Mouse (Mus musculus) mesoderm, embryonic 11.5 days (tissue): ENCODE measurements around the gene Syt7.

ENCODE experiments used
- DNase-seq: peaks from one replicate; pipeline ENCODE4 v3.0.0-alpha.2; 2012; ENCODE audit warnings: low read depth, low spot score

Gene Syt7

DNA sequence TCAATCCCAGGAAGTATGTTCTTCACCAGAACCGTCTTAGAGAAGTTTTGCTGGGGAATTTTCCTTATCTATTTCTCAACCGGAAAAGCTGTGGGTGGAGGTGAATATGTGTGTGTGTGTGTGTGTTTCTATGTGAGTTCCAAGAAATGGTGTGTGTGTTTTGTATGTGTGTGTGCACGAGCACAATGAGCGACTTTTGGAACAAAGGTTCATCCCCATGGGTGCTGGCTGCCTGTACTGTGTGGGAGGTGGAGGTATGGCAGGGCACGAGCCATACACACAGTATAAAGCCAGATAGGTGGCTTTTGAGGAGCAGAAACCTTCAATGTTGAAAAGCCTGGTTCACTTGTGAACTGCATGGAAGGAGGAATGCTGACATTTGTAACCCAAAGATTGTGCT lies 1.2 kb upstream of the Syt7 start:
- DNase-seq, result no peak

DNA sequence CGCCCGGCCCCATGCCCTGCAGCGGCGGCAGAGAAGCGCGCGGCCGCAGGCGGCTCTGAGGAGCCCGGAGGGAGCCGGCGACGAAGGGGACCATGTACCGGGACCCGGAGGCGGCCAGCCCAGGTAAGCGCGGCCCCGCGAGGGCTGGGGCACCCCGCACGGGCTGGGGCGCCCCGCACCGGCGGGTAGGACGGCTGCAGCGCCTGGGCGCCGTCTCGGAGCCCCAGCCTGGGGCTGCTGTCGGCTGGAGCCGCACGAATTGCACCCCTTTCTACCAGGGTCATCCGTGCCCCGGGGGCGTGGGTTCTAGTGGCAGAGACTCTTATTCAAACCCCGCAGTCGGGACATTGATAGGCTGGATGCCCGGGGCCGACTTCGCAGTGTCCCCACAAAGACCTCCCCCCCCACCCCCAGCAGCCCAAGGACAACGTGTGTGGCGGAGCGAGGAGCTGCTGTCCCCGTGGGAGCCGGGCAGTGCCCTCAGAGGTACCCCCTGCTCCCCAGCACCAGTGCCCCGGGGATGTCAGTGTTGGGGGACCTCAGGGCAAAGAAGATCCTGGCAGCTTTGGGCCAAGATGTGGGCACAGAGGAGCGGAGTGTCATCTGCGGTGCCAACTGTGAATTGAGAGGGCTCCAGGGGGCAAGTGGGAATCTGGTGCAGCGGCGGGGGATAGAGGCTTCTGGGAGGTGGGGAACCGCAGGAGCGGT lies 655 bp downstream of the Syt7 start:
- no peak for DNase-seq

DNA sequence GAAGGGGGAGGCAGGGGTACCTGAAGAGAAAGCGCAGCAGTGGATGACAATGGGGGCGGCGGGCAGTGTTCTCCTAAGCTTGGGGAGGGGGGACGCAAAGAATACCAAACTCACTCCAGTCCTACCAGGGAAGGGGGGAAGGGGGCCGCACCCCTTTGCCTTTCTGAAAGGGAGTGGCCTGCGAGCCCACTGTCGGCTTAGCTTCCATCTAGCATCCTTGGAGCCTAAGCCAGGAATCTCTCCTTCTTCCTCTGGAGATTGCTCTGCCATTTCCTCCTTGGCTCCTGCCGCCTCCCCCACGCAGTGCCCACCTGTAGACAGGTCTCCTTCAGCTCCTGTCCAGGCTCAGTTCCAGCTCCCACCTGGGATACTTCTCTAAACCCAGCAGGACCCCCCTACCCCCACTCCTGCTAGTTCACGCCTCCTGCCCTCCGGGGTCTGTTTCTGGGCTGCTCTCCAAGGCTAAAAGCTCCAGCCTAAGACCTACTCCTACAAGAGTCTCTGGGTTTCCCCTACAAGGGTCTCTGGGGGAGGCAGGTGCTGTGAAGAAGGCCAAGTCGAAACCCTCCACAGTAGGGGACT lies 1.3 kb downstream of the Syt7 start:
- DNase-seq, result no peak

DNA sequence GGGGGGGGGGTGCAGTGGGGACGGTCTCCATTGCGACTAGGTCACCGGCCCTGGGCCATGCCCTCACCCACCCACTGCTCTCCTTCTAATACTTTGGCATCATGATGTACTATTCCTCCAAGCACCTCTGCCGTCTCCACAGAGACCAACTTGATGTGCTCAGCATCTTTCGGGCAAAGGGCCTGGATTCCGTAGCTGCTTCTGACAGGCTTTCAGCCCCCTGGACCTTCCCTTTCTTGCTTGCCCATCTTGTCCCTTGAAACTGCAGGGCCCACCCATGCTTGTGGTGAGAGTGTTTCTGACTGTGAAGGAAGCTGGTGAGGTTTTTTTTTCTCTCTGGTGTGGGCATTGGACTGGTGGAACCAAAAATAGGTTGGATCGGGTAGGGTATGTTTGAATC lies 2.1 kb downstream of the Syt7 start:
- no peak for DNase-seq

- peak; percentile 38 for DNase-seq
Observed at GRCm38 (mm10) chr19:10391995-10392394, 3.1 kb downstream of the Syt7 start.

GRCm38 (mm10) chr19:10393471-10393870 lies 4.6 kb downstream of the Syt7 start:
- no peak for DNase-seq

DNA sequence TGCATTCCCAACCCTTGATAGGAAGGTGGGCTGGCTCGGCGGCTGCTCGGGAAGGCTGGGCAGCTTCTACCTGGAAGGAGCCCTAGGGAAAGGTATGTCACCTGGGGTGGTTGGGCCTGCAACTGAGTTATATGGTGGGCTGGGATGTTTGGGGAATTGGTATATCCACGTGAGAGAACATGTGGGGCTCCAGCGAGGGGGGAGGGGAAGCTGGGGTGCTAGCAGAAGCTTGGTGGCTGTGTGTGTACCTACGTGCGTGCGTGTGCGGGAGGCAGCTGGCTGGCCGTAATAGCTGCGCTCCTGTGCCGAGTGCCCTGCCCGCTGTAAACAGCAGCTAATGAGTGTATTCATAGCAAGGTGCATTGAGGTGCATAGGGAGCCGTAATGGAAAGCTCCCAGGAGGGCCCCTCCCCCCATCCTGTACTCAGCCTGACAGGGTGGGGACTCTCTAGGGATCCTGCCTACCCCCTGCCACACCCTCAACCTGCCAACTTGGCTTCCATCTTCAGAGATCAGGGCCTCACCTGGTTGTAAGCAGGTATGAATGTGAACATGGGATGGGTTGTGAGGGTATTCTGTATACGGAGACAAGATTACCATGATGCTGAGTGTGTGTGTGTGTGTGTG lies 5.1 kb downstream of the Syt7 start:
- DNase-seq, result no peak

GRCm38 (mm10) chr19:10395174-10395573 lies 6.3 kb downstream of the Syt7 start:
- peak; percentile 60 for DNase-seq

GRCm38 (mm10) chr19:10396962-10397361 lies 8.1 kb downstream of the Syt7 start:
- DNase-seq, result no peak

DNA sequence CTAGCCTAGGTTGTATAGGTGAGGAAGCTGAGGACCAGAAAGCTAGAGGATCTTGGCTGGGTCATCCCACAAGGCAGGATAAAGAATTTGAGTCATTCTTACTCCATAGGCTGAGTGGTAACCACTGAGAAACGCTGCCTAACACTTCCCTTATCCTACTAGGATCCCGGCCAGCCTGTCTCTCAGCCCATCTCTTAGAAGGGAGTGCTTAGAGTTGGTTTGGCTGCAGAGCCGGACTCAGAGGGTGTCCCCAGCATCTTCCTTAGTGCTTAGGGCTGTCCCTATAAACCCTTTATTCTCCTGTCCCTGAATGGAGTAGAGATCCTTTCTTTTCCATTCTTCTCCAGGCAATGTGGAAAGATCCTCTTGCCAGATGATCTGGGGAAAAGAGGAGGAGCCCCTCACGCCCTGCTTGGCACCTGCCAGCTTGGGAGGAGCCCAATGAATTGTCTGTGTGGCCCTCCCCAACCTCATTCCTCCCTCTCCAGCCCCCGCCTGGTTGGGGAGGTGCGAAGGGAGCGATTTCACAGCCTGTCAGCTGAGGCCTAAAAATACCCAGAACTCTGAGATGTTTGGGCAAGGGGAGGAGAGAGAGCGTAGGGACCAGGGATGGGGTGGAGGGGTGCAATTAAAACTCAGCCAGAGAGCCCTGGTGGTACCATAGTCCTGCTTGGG lies 8.7 kb downstream of the Syt7 start:
- no peak for DNase-seq

- no peak for DNase-seq
Observed at GRCm38 (mm10) chr19:10398296-10398695, 9.4 kb downstream of the Syt7 start.

- peak; percentile 87 for DNase-seq
Observed at GRCm38 (mm10) chr19:10402771-10403494, 14.0 kb downstream of the Syt7 start.

GRCm38 (mm10) chr19:10403593-10404380 lies 14.9 kb downstream of the Syt7 start:
- no peak for DNase-seq

DNA sequence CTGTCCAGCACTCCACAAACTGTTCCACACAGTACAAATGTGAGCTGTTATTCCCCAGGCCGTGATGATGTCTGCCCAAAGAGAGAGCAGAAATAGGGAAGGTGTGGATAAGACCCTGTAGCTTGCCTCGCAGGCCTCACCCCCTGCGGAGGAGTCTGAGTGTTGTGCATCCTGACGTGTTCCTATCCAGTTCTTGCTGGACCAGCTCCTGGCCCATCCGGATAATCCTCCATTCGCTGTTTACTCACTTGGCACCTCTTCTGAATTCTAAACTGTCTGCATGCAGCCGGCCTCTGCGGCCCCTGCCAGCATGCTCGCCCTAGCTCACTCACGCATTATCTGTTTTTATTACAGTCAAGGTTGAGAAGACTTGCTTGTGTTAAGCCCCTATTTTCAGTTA lies 15.5 kb downstream of the Syt7 start:
- DNase-seq, result no peak

- no peak for DNase-seq
Observed at GRCm38 (mm10) chr19:10404911-10405310, 16.0 kb downstream of the Syt7 start.

- peak; percentile 95 for DNase-seq
Observed at GRCm38 (mm10) chr19:10413701-10414242, 24.9 kb downstream of the Syt7 start.

- DNase-seq, result no peak
Observed at GRCm38 (mm10) chr19:10415508-10415907, 26.6 kb downstream of the Syt7 start.

DNA sequence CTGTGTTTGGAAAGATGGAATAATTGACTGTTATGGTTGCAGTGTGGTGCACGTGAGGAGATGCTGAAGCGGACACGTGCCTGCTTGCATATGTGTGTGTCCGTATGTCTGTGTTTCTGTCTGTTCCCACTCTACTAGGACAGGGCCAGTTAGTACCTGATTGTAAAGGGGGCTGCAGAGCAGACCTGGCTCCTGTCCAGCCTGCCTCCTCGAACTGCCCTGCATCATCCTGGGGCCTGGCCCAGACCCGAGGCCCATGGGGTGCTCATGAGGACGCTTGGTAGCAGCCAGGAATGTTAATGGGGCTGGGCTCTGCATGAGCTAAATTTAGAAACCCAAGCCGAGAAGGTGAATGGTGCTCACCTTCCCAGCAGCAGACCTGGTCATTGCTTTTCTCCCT lies 28.0 kb downstream of the Syt7 start:
- DNase-seq, result no peak

GRCm38 (mm10) chr19:10417436-10417835 lies 28.5 kb downstream of the Syt7 start:
- DNase-seq, result no peak
